Mouse (Mus musculus): ENCODE measurements around the gene R3hdm4.

GRCm38 (mm10) chr10:79920958-79921535 lies at the start of gene R3hdm4:
- TF ChIP-seq POLR2A (IDR thresholded peaks at IDR 0.05; ENCODE audit: borderline replicate concordance, extremely low read depth, insufficient read depth, insufficient read length, poor library complexity, severe bottlenecking) = no peak
- TF ChIP-seq CTCF (IDR thresholded peaks at IDR 0.05; ENCODE audit: borderline replicate concordance, extremely low read depth, insufficient read depth, insufficient read length) = no peak
